Mouse (Mus musculus) MEL (cell line): ENCODE measurements at regions not wholly inside any gene's neighbourhood (a gene's known extent, or its start where the extent isn't known, plus 50 kb on each side); places are given as distances from the start of the nearest gene placed in this dataset.
A peak's percentile ranks its signal among the peaks of the same experiment; 100 is the strongest.
"Not testable (repeated sequence)": the region's sequence is repeated elsewhere in the genome, so short reads cannot be mapped to it uniquely, and the experiment has no call there.

Source experiments
- DNase-seq: peaks from one replicate; pipeline ENCODE4 v3.0.0; 2011; ENCODE audit warnings: low read depth, low spot score
- H3K27ac ChIP-seq: 2 replicates; pipeline ENCODE4 v1.5.1; 2012; ENCODE audit warnings: low read depth, mild to moderate bottlenecking, control low read depth, low read length, moderate library complexity; ENCODE audit not compliant: control insufficient read depth
- H3K27me3 ChIP-seq, 2 experiments: fragments of 150-350 bp in 1 of 2; sonication (generic) in 1 of 2; 2 replicates each; pipeline ENCODE4 v1.6.1; 2012; ENCODE audit warnings: low read length in 2 of 2, mild to moderate bottlenecking in 2 of 2, improper control_type of control experiment in 1 of 2, moderate library complexity in 1 of 2; ENCODE audit not compliant: insufficient read depth in 2 of 2, control insufficient read depth in 1 of 2
- H3K36me3 ChIP-seq, 2 experiments: 2 replicates each; pipeline ENCODE4 v1.6.1; 2012 to 2014; ENCODE audit warnings: low read length in 2 of 2, improper control_type of control experiment in 1 of 2, inconsistent platforms in 1 of 2, mild to moderate bottlenecking in 1 of 2; ENCODE audit not compliant: insufficient read depth in 2 of 2, control insufficient read depth in 1 of 2
- H3K4me1 ChIP-seq, 2 experiments: fragments of 150-350 bp in 1 of 2; sonication (generic) in 1 of 2; 2 replicates each; pipeline ENCODE4 v1.6.1; 2012; ENCODE audit warnings: low read length in 2 of 2, improper control_type of control experiment in 1 of 2, mild to moderate bottlenecking in 1 of 2; ENCODE audit not compliant: insufficient read depth in 2 of 2, control insufficient read depth in 1 of 2
- H3K4me3 ChIP-seq, 2 experiments: fragments of 150-350 bp in 1 of 2; sonication (generic) in 1 of 2; 2 replicates each; pipeline ENCODE4 v1.5.1; 2012; ENCODE audit warnings: low read depth in 2 of 2, low read length in 2 of 2, mild to moderate bottlenecking in 2 of 2, moderate library complexity in 2 of 2, control low read depth in 1 of 2, improper control_type of control experiment in 1 of 2; ENCODE audit not compliant: control insufficient read depth in 1 of 2, insufficient read depth in 1 of 2
- H3K79me2 ChIP-seq: 2 replicates; pipeline ENCODE4 v1.6.1; 2012; ENCODE audit warnings: mild to moderate bottlenecking, low read length, moderate library complexity; ENCODE audit not compliant: control insufficient read depth, poor library complexity, insufficient read depth
- H3K9ac ChIP-seq: 2 replicates; pipeline ENCODE4 v1.6.1; 2012; ENCODE audit warnings: low read depth, mild to moderate bottlenecking, control low read depth, low read length, moderate library complexity; ENCODE audit not compliant: control insufficient read depth, poor library complexity, severe bottlenecking
- H3K9me3 ChIP-seq: fragments of 150-350 bp; sonication (generic); replicated peaks from 2 replicates; pipeline ENCODE4 v1.6.1; 2012; ENCODE audit warnings: mild to moderate bottlenecking, low read length, improper control_type of control experiment, moderate library complexity; ENCODE audit not compliant: insufficient read depth
- CTCF ChIP-seq, 3 experiments: IDR thresholded peaks in 2 of 3; conservative IDR thresholded peaks in 1 of 3; 2 replicates each; pipeline ENCODE4 v1.5.1; 2011 to 2012; ENCODE audit warnings: low read length in 3 of 3, low read depth in 2 of 3, mild to moderate bottlenecking in 2 of 3, improper control_type of control experiment in 1 of 3, inconsistent platforms in 1 of 3, mixed read lengths in 1 of 3, moderate library complexity in 1 of 3; ENCODE audit not compliant: control insufficient read depth in 1 of 3, insufficient read depth in 1 of 3, poor library complexity in 1 of 3, severe bottlenecking in 1 of 3
- MXI1 ChIP-seq: IDR thresholded peaks from 2 replicates; pipeline ENCODE4 v1.6.1; 2011; ENCODE audit warnings: mild to moderate bottlenecking, low read depth, low read length, improper control_type of control experiment
- MYC ChIP-seq: IDR thresholded peaks from 2 replicates; pipeline ENCODE4 v1.6.1; 2011; ENCODE audit warnings: low read depth, mild to moderate bottlenecking, low read length, improper control_type of control experiment, moderate library complexity
- RAD21 ChIP-seq: IDR thresholded peaks from 2 replicates; pipeline ENCODE4 v1.6.1; 2011; ENCODE audit warnings: mild to moderate bottlenecking, low read depth, low read length, improper control_type of control experiment
- RCOR1 ChIP-seq: IDR thresholded peaks from 2 replicates; pipeline ENCODE4 v1.6.1; 2012; ENCODE audit warnings: low read depth, mild to moderate bottlenecking, inconsistent platforms, low read length, improper control_type of control experiment
- SMC3 ChIP-seq: IDR thresholded peaks from 2 replicates; pipeline ENCODE4 v1.6.1; 2011; ENCODE audit warnings: low read depth, low read length, improper control_type of control experiment
- TCF12 ChIP-seq: IDR thresholded peaks from 2 replicates; pipeline ENCODE4 v1.6.1; 2014; ENCODE audit warnings: low read depth, mild to moderate bottlenecking, inconsistent platforms, low read length, improper control_type of control experiment, moderate library complexity
- UBTF ChIP-seq: IDR thresholded peaks from 2 replicates; pipeline ENCODE4 v1.6.1; 2012; ENCODE audit warnings: low read depth, mild to moderate bottlenecking, inconsistent platforms, low read length, improper control_type of control experiment, moderate library complexity, borderline replicate concordance; ENCODE audit not compliant: insufficient read depth
- USF2 ChIP-seq, 2 experiments: IDR thresholded peaks; 2 replicates each; pipeline ENCODE4 v1.6.1; 2011 to 2012; ENCODE audit warnings: improper control_type of control experiment in 2 of 2, low read length in 2 of 2, borderline replicate concordance in 1 of 2, inconsistent platforms in 1 of 2, low read depth in 1 of 2, mild to moderate bottlenecking in 1 of 2; ENCODE audit not compliant: insufficient read depth in 1 of 2
- ZC3H11A ChIP-seq: IDR thresholded peaks from 2 replicates; pipeline ENCODE4 v1.6.1; 2012; ENCODE audit warnings: low read depth, mild to moderate bottlenecking, inconsistent platforms, low read length, improper control_type of control experiment
- ZNF384 ChIP-seq: IDR thresholded peaks from 2 replicates; pipeline ENCODE4 v1.6.1; 2012; ENCODE audit warnings: low read depth, mild to moderate bottlenecking, inconsistent platforms, low read length, improper control_type of control experiment

DNA sequence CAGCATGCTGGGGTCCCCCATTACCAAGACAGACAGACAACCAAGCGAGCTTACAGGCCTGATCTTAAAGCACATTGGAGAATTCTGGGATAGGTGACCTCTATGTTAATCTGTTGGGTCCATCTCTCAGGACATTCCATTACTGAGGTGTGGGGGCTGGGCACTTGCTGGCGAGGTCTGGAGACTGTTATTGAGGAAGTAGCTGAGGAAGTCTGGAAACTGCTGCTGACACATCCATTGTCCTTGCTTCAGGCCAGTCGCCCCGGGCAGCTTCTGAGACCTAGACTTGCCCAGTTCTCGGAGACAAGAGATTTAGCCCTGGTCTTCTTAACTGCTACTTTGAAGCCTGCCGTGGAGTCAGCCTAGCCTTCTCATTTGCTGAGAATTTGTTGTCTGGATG lies 423.2 kb downstream of the Gtdc1 start:
- no peak overlapping the region for H3K9ac ChIP-seq
- H3K4me3 ChIP-seq = no peak overlapping the region
- H3K27ac ChIP-seq = no peak overlapping the region
- H3K9me3 ChIP-seq = no peaks in the 10 kb centered on the region
- no peaks in the 10 kb centered on the region for H3K27me3 ChIP-seq
- DNase-seq = no peak
- no peak for TF ChIP-seq UBTF
- TF ChIP-seq MXI1 = no peak
- no peak for TF ChIP-seq ZNF384
- no peak for TF ChIP-seq TCF12
- no peak for TF ChIP-seq SMC3
- TF ChIP-seq CTCF (IDR thresholded peaks at IDR 0.05 in 2 of 3, conservative IDR thresholded peaks at IDR 0.05 in 1 of 3; ENCODE audit: control insufficient read depth in 1 of 3, insufficient read depth in 1 of 3, low read depth in 2 of 3, low read length in 3 of 3, poor library complexity in 1 of 3, severe bottlenecking in 1 of 3) = no peak
- TF ChIP-seq RCOR1 = no peak
- no peak for TF ChIP-seq ZC3H11A
- H3K4me1 ChIP-seq = no peaks in the 10 kb centered on the region
- H3K36me3 ChIP-seq = no peaks in the 10 kb centered on the region
- no peaks in the 10 kb centered on the region for H3K79me2 ChIP-seq

DNA sequence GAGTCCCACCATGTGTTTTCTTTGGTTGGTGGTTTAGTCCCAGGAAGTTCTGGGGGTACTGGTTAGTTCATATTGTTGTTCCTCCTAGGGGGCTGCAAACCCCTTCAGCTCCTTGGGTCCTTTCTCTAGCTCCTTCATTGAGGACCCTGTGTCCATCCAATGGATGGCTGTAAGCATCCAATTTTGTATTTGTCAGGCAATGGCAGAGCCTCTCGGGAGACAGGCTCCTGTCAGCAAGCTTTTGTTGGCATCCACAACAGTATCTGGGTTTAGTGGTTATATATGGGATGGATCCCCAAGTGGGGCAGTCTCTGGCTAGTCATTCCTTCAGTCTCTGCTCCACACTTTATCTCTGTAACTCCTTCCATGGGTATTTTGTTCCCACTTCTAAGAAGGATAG lies 436.7 kb downstream of the Gtdc1 start:
- not testable (repeated sequence) for H3K27me3 ChIP-seq, H3K4me3 ChIP-seq, H3K27ac ChIP-seq, H3K4me1 ChIP-seq, H3K79me2 ChIP-seq, DNase-seq, H3K9me3 ChIP-seq, H3K9ac ChIP-seq, H3K36me3 ChIP-seq

DNA sequence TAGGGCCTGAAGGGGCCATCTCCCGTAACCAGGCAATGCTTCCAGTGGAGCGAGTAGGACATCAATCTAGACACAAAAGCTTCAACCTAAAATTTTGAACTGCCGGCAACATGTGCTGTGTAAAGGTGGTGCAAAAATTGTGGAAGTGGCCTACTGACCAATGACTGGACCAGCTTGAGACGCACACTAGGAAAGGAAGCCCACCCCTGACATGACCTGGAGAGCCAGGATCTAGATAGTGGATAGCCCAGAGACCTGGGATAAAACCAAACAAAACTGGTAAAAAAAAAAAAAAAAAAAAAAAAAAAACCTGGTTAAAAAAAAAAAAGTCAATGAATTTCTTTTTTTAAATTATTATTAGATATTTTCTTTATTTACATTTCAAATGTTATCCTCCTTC lies 437.2 kb downstream of the Gtdc1 start:
- no peak for DNase-seq
- TF ChIP-seq RAD21 (no peak), MYC (no peak), ZNF384 (peak; percentile 66; the same call in 1 of the 2 replicates), USF2 (IDR thresholded peaks at IDR 0.05; ENCODE audit: borderline replicate concordance in 1 of 2, insufficient read depth in 1 of 2, low read depth in 1 of 2, low read length in 2 of 2) (no peak)

More for the DNA sequence above, 437.2 kb downstream of the Gtdc1 start:
- Histone ChIP-seq H3K27ac (no peak overlapping the region), H3K27me3 (no peaks in the 10 kb centered on the region), H3K9me3 (no peaks in the 10 kb centered on the region), H3K9ac (no peak overlapping the region), H3K4me3 (no peak overlapping the region), H3K4me1 (no peaks in the 10 kb centered on the region), H3K79me2 (no peaks in the 10 kb centered on the region), H3K36me3 (no peaks in the 10 kb centered on the region)
